Mouse (Mus musculus) CD4-positive naive resting alpha-beta T cell, adult 76 days (primary cell): ENCODE data around the gene Mkln1. TPM values are rescaled to one million over a fixed set of nuclear protein-coding genes. Genes with fewer than 3 reads are reported as not detected.

Experiments used
- total RNA-seq: library from RNA; stranded (reverse); gene quantifications from one replicate; pipeline ENCODE4 v1.2.4, GENCODE M21; 2023

The Mkln1 gene
- 154 TPM for total RNA-seq

GRCm38 (mm10) chr6:31398431-31399205 lies at the start of gene Mkln1:
TSS of gene Mkln1 (plus strand) at chr6:31398735.

GRCm38 (mm10) chr6:31563235-31564181 lies 165.0 kb downstream of the Mkln1 start, which contains the start of gene Podxl:
TSS of gene Podxl (minus strand) at chr6:31563981.

Other genes with a start within 250 kb of the Mkln1 start
- 0.09 TPM for gene Podxl, start 165.2 kb downstream of the Mkln1 start, total RNA-seq